Mouse (Mus musculus): Measurements from ENCODE around the gene Capn1. TPM values are rescaled to one million over a fixed set of nuclear protein-coding genes. Genes with fewer than 3 reads are reported as not detected.
A peak's percentile ranks its signal among the peaks of the same experiment; 100 is the strongest.

Gene Capn1
- polyA plus RNA-seq, 1 experiment, result 18.5 TPM

DNA sequence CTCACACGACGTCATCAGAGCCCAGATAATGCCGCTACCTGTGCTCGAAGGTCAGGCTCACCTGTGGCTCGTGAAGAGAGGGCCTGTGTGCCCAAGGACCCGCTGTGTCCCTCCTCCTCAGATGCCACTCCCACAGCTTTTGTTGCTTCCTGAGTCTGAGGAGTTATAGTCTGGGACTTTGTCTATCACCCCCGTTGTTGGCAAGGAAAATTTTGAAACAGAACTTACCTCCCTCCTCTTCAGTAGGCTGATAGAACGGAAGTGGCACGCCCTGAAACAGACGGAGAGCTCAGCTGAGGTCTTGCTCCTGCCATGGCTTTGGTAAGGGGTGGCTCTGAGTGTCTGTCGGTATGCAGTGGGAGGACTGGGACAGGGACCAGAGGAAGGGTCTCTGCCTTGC is 65.5 kb downstream of the Capn1 start:
- TF ChIP-seq POLR2A (IDR thresholded peaks at IDR 0.05; ENCODE audit: extremely low read depth, insufficient read depth, low read length), result no peak
- TF ChIP-seq CTCF (IDR thresholded peaks at IDR 0.05; ENCODE audit: extremely low read depth, insufficient read depth, low read length), result no peak
- no peak overlapping the region for H3K27ac ChIP-seq (ENCODE audit: insufficient read depth, low read length)

DNA sequence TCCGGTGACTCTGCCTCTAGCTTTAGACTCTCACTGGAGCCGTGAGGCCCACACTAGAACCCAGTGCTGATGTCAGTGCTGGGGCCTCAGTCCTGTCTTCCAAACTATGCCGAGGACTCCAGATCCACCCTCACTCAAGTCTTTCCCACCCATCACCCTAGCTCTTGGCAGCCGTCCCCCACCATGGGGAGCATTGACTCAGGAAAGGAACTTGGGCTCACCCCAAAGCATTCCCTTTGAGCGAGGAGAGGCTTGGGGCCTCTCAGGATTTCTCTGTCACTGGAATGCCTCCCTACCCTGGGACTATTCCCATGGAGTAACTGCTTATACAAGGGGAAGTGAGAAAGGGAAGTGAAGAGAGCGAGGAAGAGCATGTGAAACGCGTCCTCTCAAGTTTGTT is 69.8 kb downstream of the Capn1 start:
- Histone ChIP-seq H3K4me1 (ENCODE audit: control insufficient read depth, insufficient read depth, low read length) (no peaks in the 10 kb centered on the region), H3K4me3 (ENCODE audit: insufficient read depth, low read length) (no peak overlapping the region), H3K27ac (ENCODE audit: insufficient read depth, low read length) (peak overlapping the region; percentile 96)
- TF ChIP-seq POLR2A (IDR thresholded peaks at IDR 0.05; ENCODE audit: extremely low read depth, insufficient read depth, low read length), result no peak
- no peak for TF ChIP-seq CTCF (IDR thresholded peaks at IDR 0.05; ENCODE audit: extremely low read depth, insufficient read depth, low read length)

More for the DNA sequence above, 65.5 kb downstream of the Capn1 start:
- H3K4me3 ChIP-seq (ENCODE audit: insufficient read depth, low read length), result no peak overlapping the region
- no peaks in the 10 kb centered on the region for H3K4me1 ChIP-seq (ENCODE audit: control insufficient read depth, insufficient read depth, low read length)

DNA sequence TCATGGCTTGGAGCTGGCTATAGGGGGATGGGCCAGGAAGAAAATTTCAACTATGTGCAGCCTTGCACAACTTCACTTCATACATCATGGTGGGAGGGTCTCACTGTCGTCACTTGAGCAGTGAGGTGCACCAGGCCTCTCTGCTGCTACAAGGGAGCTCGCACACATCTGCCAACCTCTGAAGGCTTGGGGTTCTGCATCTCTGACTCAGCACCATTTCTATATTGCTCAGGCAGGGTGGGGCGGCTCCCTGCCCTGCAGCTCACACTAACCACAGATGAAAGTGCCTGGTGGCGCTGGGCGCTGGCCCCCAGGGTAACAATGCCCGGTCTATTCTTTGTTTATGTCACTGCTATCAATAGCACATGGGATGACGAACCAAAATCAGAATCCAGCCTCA is 70.7 kb downstream of the Capn1 start:
- TF ChIP-seq POLR2A (IDR thresholded peaks at IDR 0.05; ENCODE audit: extremely low read depth, insufficient read depth, low read length) (no peak), CTCF (IDR thresholded peaks at IDR 0.05; ENCODE audit: extremely low read depth, insufficient read depth, low read length) (no peak)
- no peak overlapping the region for H3K4me3 ChIP-seq (ENCODE audit: insufficient read depth, low read length)
- H3K27ac ChIP-seq (ENCODE audit: insufficient read depth, low read length), result peak overlapping the region; percentile 96; the same call in 1 of the 2 replicates
- H3K4me1 ChIP-seq (ENCODE audit: control insufficient read depth, insufficient read depth, low read length), result 0 out of 2 replicates have a peak, but pooled peaks cover under 1% of the 10 kb centered on the region

- Histone ChIP-seq H3K27ac (ENCODE audit: insufficient read depth, low read length) (peak overlapping the region; percentile 88), H3K4me3 (ENCODE audit: insufficient read depth, low read length) (no peak overlapping the region), H3K4me1 (ENCODE audit: control insufficient read depth, insufficient read depth, low read length) (0 out of 2 replicates have a peak, but pooled peaks cover 2% of the 10 kb centered on the region)
- TF ChIP-seq CTCF (IDR thresholded peaks at IDR 0.05; ENCODE audit: extremely low read depth, insufficient read depth, low read length) (no peak), POLR2A (IDR thresholded peaks at IDR 0.05; ENCODE audit: extremely low read depth, insufficient read depth, low read length) (no peak)
These were observed 71.6 kb downstream of the Capn1 start for GRCm38 (mm10) chr19:5944145-5944544.

DNA sequence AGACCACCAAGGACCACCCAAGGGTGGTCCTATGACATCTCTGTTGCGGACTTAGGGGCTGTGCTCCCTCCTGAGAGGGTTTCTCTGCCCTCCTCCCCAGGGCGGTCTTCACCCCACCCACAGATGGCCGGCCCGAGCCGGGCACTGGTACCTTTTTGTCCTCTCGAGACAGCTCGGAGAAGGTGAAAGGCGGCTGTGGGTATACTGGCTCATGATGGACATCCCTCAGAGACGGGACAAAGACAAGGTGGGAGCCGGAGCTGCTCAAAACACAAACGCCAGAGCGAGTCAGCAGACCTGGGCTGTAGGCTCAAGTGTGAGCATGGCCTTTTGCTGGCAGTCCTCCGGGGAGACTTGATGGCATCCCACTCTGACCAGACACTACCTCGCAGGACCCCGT is 72.3 kb downstream of the Capn1 start:
- Histone ChIP-seq H3K27ac (ENCODE audit: insufficient read depth, low read length) (no peak overlapping the region), H3K4me3 (ENCODE audit: insufficient read depth, low read length) (no peak overlapping the region)
- no peak for TF ChIP-seq POLR2A (IDR thresholded peaks at IDR 0.05; ENCODE audit: extremely low read depth, insufficient read depth, low read length)
- TF ChIP-seq CTCF (IDR thresholded peaks at IDR 0.05; ENCODE audit: extremely low read depth, insufficient read depth, low read length), result no peak

GRCm38 (mm10) chr19:5942581-5942980 is 73.1 kb downstream of the Capn1 start:
- H3K4me1 ChIP-seq (ENCODE audit: control insufficient read depth, insufficient read depth, low read length), result 0 out of 2 replicates have a peak, but pooled peaks cover 2% of the 10 kb centered on the region
- TF ChIP-seq CTCF (IDR thresholded peaks at IDR 0.05; ENCODE audit: extremely low read depth, insufficient read depth, low read length), result no peak
- no peak for TF ChIP-seq POLR2A (IDR thresholded peaks at IDR 0.05; ENCODE audit: extremely low read depth, insufficient read depth, low read length)
- H3K27ac ChIP-seq (ENCODE audit: insufficient read depth, low read length), result no peak overlapping the region
- no peak overlapping the region for H3K4me3 ChIP-seq (ENCODE audit: insufficient read depth, low read length)

More for the DNA sequence above, 72.3 kb downstream of the Capn1 start:
- H3K4me1 ChIP-seq (ENCODE audit: control insufficient read depth, insufficient read depth, low read length), result 0 out of 2 replicates have a peak, but pooled peaks cover 2% of the 10 kb centered on the region

- 0 out of 2 replicates have a peak, but pooled peaks cover 2% of the 10 kb centered on the region for H3K4me1 ChIP-seq (ENCODE audit: control insufficient read depth, insufficient read depth, low read length)
- TF ChIP-seq POLR2A (IDR thresholded peaks at IDR 0.05; ENCODE audit: extremely low read depth, insufficient read depth, low read length) (no peak), CTCF (IDR thresholded peaks at IDR 0.05; ENCODE audit: extremely low read depth, insufficient read depth, low read length) (no peak)
- no peak overlapping the region for H3K4me3 ChIP-seq (ENCODE audit: insufficient read depth, low read length)
- H3K27ac ChIP-seq (ENCODE audit: insufficient read depth, low read length), result no peak overlapping the region
These were observed 75.0 kb downstream of the Capn1 start for GRCm38 (mm10) chr19:5940656-5941055.

DNA sequence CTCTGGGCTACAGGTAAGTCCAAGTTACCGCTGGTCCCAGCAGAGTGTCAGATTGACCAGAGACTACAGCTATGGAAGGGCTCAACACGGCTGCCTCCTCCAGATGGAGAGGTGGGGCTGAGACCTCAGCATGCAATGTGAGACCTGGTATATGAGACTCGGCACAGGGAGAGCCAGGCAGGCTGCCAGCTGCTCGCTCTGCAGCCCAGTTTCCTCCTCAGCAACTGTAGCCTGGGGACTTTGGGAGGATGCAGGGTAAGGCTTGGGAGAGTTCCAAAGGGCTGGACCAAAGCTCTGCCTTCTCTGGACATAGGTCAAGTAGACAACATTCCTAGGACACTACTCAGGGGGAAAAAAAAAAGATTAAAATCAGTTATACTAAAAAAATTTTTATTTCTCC is 75.5 kb downstream of the Capn1 start:
- Histone ChIP-seq H3K4me3 (ENCODE audit: insufficient read depth, low read length) (no peak overlapping the region), H3K4me1 (ENCODE audit: control insufficient read depth, insufficient read depth, low read length) (0 out of 2 replicates have a peak, but pooled peaks cover 2% of the 10 kb centered on the region), H3K27ac (ENCODE audit: insufficient read depth, low read length) (no peak overlapping the region)
- TF ChIP-seq CTCF (IDR thresholded peaks at IDR 0.05; ENCODE audit: extremely low read depth, insufficient read depth, low read length), result no peak
- TF ChIP-seq POLR2A (IDR thresholded peaks at IDR 0.05; ENCODE audit: extremely low read depth, insufficient read depth, low read length), result no peak

DNA sequence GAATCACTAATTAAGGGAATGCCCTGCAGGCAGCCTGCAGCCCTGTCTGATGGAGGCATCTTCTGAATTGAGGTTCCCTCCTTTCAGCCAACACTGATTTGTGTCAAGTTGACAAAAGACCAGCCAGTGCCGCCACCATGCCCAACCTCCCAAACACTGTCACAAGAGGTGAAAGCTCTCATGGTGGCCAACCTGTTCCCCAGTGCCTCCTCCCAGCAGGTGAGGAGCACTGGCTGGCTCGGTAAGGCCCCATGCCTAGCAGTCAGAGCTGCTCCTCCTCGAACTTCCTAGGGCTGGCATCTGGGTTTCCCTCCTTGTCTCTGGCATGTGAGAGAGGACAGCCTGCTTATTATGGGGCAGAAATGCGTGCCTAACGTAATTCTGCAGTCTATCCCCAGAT is 76.0 kb downstream of the Capn1 start:
- TF ChIP-seq CTCF (IDR thresholded peaks at IDR 0.05; ENCODE audit: extremely low read depth, insufficient read depth, low read length), result no peak
- no peak for TF ChIP-seq POLR2A (IDR thresholded peaks at IDR 0.05; ENCODE audit: extremely low read depth, insufficient read depth, low read length)
- Histone ChIP-seq H3K4me3 (ENCODE audit: insufficient read depth, low read length) (no peak overlapping the region), H3K4me1 (ENCODE audit: control insufficient read depth, insufficient read depth, low read length) (0 out of 2 replicates have a peak, but pooled peaks cover 2% of the 10 kb centered on the region), H3K27ac (ENCODE audit: insufficient read depth, low read length) (no peak overlapping the region)

Other genes with a start within 250 kb of the Capn1 start
- 120 and 124 TPM in 2 replicates for gene Scyl1, start 244.5 kb downstream of the Capn1 start, polyA plus RNA-seq (2012; rRNA removed)
- gene Frmd8, start 140.6 kb downstream of the Capn1 start, polyA plus RNA-seq (2012; rRNA removed), result 17.1 and 22.1 TPM in 2 replicates
- 6.6 and 7.4 TPM in 2 replicates for gene Slc25a45, start 138.1 kb downstream of the Capn1 start, polyA plus RNA-seq (2012; rRNA removed)
- gene Tigd3, start 121.7 kb downstream of the Capn1 start, polyA plus RNA-seq (2012; rRNA removed), result 3.6 and 4.0 TPM in 2 replicates
- 96.2 and 99.0 TPM in 2 replicates for gene Dpf2, start 102.9 kb downstream of the Capn1 start, polyA plus RNA-seq (2012; rRNA removed)
- gene Cdc42ep2, start 91.1 kb downstream of the Capn1 start, polyA plus RNA-seq (2012; rRNA removed), result 12.6 and 16.4 TPM in 2 replicates
- gene Pola2, start 51.7 kb downstream of the Capn1 start, polyA plus RNA-seq (2012; rRNA removed), result 11.7 and 12.9 TPM in 2 replicates
- not detected in 2 replicates for gene Slc22a20, start 29.8 kb downstream of the Capn1 start, polyA plus RNA-seq (2012; rRNA removed)
- gene Syvn1, start 30.7 kb upstream of the Capn1 start, polyA plus RNA-seq (2012; rRNA removed), result 25.4 and 27.5 TPM in 2 replicates
- gene Mrpl49, start 41.9 kb upstream of the Capn1 start, polyA plus RNA-seq (2012; rRNA removed), result 41.4 and 44.4 TPM in 2 replicates
- gene Fau, start 41.9 kb upstream of the Capn1 start, polyA plus RNA-seq (2012; rRNA removed), result 920 and 922 TPM in 2 replicates
- gene Znhit2, start 45.3 kb upstream of the Capn1 start, polyA plus RNA-seq (2012; rRNA removed), result 58.0 and 58.9 TPM in 2 replicates
- gene Tm7sf2, start 52.5 kb upstream of the Capn1 start, polyA plus RNA-seq (2012; rRNA removed), result 59.3 and 60.1 TPM in 2 replicates
- 97.2 and 98.2 TPM in 2 replicates for gene Vps51, start 61.3 kb upstream of the Capn1 start, polyA plus RNA-seq (2012; rRNA removed)
- gene Tmem262, start 64.1 kb upstream of the Capn1 start, polyA plus RNA-seq (2012; rRNA removed), result not detected in 2 replicates
- gene Gm28374, start 66.4 kb upstream of the Capn1 start, polyA plus RNA-seq (2012; rRNA removed), result 0.67 and 0.83 TPM in 2 replicates
- 81.1 and 83.9 TPM in 2 replicates for gene Zfpl1, start 69.1 kb upstream of the Capn1 start, polyA plus RNA-seq (2012; rRNA removed)
- gene Cdca5, start 69.1 kb upstream of the Capn1 start, polyA plus RNA-seq (2012; rRNA removed), result 0.15 and 0.44 TPM in 2 replicates
- not detected in 2 replicates for gene AC131692.1, start 78.5 kb upstream of the Capn1 start, polyA plus RNA-seq (2012; rRNA removed)
- gene Naaladl1, start 89.9 kb upstream of the Capn1 start, polyA plus RNA-seq (2012; rRNA removed), result 0.13 and 0.21 TPM in 2 replicates
- gene Sac3d1, start 102.8 kb upstream of the Capn1 start, polyA plus RNA-seq (2012; rRNA removed), result 31.8 and 35.1 TPM in 2 replicates
- 63.8 and 68.9 TPM in 2 replicates for gene Snx15, start 112.4 kb upstream of the Capn1 start, polyA plus RNA-seq (2012; rRNA removed)
- gene Batf2, start 125.1 kb upstream of the Capn1 start, polyA plus RNA-seq (2012; rRNA removed), result 0.50 and 0.57 TPM in 2 replicates
- 123 and 135 TPM in 2 replicates for gene Arl2, start 125.7 kb upstream of the Capn1 start, polyA plus RNA-seq (2012; rRNA removed)
- gene Majin, start 168.5 kb upstream of the Capn1 start, polyA plus RNA-seq (2012; rRNA removed), result 0.09 and 0.23 TPM in 2 replicates
- gene Gpha2, start 210.5 kb upstream of the Capn1 start, polyA plus RNA-seq (2012; rRNA removed), result 0.21 TPM in 1 of 2 replicates, not detected in the other
- gene Ppp2r5b, start 220.0 kb upstream of the Capn1 start, polyA plus RNA-seq (2012; rRNA removed), result 154 and 160 TPM in 2 replicates
- 28.9 and 31.0 TPM in 2 replicates for gene Atg2a, start 225.8 kb upstream of the Capn1 start, polyA plus RNA-seq (2012; rRNA removed)

Measured in cortical plate, adult 2 months (tissue).